Mouse (Mus musculus) kidney, adult 2 months (tissue): ENCODE data around the gene Atxn1.

Experiments used
- CTCF ChIP-seq: fragments of 200-500 bp; conservative IDR thresholded peaks from 2 replicates; pipeline ENCODE4 v1.5.1; 2011; ENCODE audit warnings: low read depth, mild to moderate bottlenecking, control low read depth, low read length, moderate library complexity, mixed read lengths; ENCODE audit not compliant: insufficient read depth, insufficient read length
- POLR2A ChIP-seq: fragments of 200-500 bp; IDR thresholded peaks from one replicate; pipeline ENCODE4 v1.6.1; 2011; ENCODE audit warnings: low read depth, low read length, control low read depth

GRCm38 (mm10) chr13:45562011-45562410 lies 402.8 kb downstream of the Atxn1 start:
- TF ChIP-seq CTCF (no peak), POLR2A (no peak)
